Mouse (Mus musculus): ENCODE measurements around the gene Pwwp2b. TPM values are rescaled to one million over a fixed set of nuclear protein-coding genes. Genes with fewer than 3 reads are reported as not detected.

Pwwp2b gene
- polyA plus RNA-seq, 1 experiment from 2014 or later, result 9.4 TPM

DNA sequence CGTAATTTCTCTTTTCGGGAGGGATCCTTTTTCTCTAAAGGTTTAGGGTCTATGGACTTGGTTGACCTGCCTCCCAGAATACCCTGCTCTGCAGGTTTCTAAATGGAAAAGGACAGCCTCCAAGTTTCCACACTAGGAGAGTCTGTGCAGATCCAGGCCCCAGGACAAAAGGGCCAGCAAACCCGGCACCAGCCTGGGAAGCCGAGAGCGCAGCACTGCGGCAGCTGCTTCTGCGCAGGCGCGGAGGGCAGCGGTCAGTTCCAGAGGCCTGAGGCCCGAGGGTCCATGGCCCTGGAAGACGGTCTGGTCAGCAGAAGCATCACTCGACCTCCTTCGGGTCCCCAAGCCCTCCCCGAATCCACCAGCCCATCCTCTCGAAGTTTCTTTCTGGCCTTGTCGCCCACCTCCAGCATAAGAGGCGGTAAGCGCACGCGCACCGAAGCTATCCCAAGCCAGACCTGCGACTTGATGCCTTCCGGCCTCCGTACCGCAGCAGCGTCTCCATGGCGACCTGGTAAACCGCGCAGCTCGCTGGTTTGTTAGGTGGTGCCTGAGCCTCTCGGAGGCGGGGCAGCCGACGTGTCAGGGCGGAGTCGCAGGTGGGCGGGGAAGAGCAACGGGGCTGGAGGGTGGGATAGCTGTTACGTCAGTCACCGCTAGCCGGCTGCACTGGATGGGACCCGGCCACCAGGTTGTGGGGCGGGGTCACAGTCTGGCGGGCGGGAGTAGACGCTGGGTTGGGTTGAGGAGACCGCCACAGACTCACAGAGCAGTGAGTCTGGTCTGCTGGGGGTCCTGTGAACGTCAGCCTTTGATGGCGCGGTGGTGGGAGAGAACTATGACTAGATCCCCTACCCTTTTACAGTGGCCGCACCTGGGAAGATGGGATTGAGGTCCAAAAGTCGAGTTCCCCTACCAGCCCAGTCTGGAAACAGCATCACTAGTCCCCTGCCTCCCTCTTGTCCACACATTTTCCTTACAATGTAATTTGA lies 35.2 kb upstream of the Pwwp2b start, which contains the start of the genes Lrrc27 and Stk32c:
TSS of gene Lrrc27 (plus strand) at position 235 of the 992 bp plus-strand sequence.
TSS of gene Stk32c (minus strand) at position 554 of the 992 bp plus-strand sequence.
- peak within 1 kb of the TSS; percentile 48 for H3K4me3 ChIP-seq (replicated peaks; ENCODE audit: low read depth, low read length)
- TF ChIP-seq CTCF (IDR thresholded peaks at IDR 0.05; ENCODE audit: low read depth), result no peak
- no peaks in the 10 kb centered on the region for H3K36me3 ChIP-seq (ENCODE audit: insufficient read depth, low read length)
- H3K27ac ChIP-seq, result peak within 1 kb of the TSS; percentile 77
- H3K9me3 ChIP-seq (replicated peaks; ENCODE audit: low read length), result no peaks in the 10 kb centered on the region
- WGBS, result 3% methylated on average over 53 of the region's 53 CpGs
- DNase-seq (ENCODE audit: low spot score), result peak; percentile 99
- H3K4me1 ChIP-seq (replicated peaks; ENCODE audit: insufficient read depth, low read length), result no peaks in the 10 kb centered on the region
- ATAC-seq (replicated peaks; ENCODE audit: low FRiP score, low read depth), result peak; percentile 97
- no peaks in the 10 kb centered on the region for H3K27me3 ChIP-seq (ENCODE audit: insufficient read depth, low read length)
- peak within 1 kb of the TSS; percentile 66 for H3K9ac ChIP-seq (ENCODE audit: low read depth, low read length)
- H3K4me2 ChIP-seq (ENCODE audit: low read length), result peak within 1 kb of the TSS; percentile 55

- ATAC-seq (replicated peaks; ENCODE audit: low FRiP score, low read depth) (no peak), DNase-seq (ENCODE audit: low spot score) (no peak)
- 70% methylated on average over 3 of the region's 3 CpGs for WGBS
These were observed 34.5 kb upstream of the Pwwp2b start for GRCm38 (mm10) chr7:139213751-139214150.

GRCm38 (mm10) chr7:139214160-139214559 lies 34.1 kb upstream of the Pwwp2b start:
- H3K27me3 ChIP-seq (ENCODE audit: insufficient read depth, low read length), result no peaks in the 10 kb centered on the region
- no peaks in the 10 kb centered on the region for H3K9me3 ChIP-seq (replicated peaks; ENCODE audit: low read length)
- ATAC-seq (replicated peaks; ENCODE audit: low FRiP score, low read depth), result no peak
- H3K4me3 ChIP-seq (replicated peaks; ENCODE audit: low read depth, low read length), result no peak overlapping the region
- 66% methylated on average over 3 of the region's 3 CpGs for WGBS
- H3K9ac ChIP-seq (ENCODE audit: low read depth, low read length), result no peak overlapping the region
- H3K4me2 ChIP-seq (ENCODE audit: low read length), result no peak overlapping the region
- DNase-seq (ENCODE audit: low spot score), result no peak
- H3K27ac ChIP-seq, result no peak overlapping the region
- TF ChIP-seq CTCF (IDR thresholded peaks at IDR 0.05; ENCODE audit: low read depth), result no peak
- no peaks in the 10 kb centered on the region for H3K4me1 ChIP-seq (replicated peaks; ENCODE audit: insufficient read depth, low read length)
- no peaks in the 10 kb centered on the region for H3K36me3 ChIP-seq (ENCODE audit: insufficient read depth, low read length)

More at GRCm38 (mm10) chr7:139213751-139214150, 34.5 kb upstream of the Pwwp2b start:
- no peaks in the 10 kb centered on the region for H3K9me3 ChIP-seq (replicated peaks; ENCODE audit: low read length)
- no peak for TF ChIP-seq CTCF (IDR thresholded peaks at IDR 0.05; ENCODE audit: low read depth)
- H3K4me2 ChIP-seq (ENCODE audit: low read length), result peak overlapping the region; percentile 55
- no peaks in the 10 kb centered on the region for H3K4me1 ChIP-seq (replicated peaks; ENCODE audit: insufficient read depth, low read length)
- no peaks in the 10 kb centered on the region for H3K36me3 ChIP-seq (ENCODE audit: insufficient read depth, low read length)
- no peak overlapping the region for H3K9ac ChIP-seq (ENCODE audit: low read depth, low read length)
- no peaks in the 10 kb centered on the region for H3K27me3 ChIP-seq (ENCODE audit: insufficient read depth, low read length)
- 0 out of 2 replicates have a peak overlapping the region, but pooled peaks have one; percentile 48 for H3K4me3 ChIP-seq (replicated peaks; ENCODE audit: low read depth, low read length)
- H3K27ac ChIP-seq, result no peak overlapping the region

- no peak for TF ChIP-seq CTCF (IDR thresholded peaks at IDR 0.05; ENCODE audit: low read depth)
- no peak overlapping the region for H3K4me2 ChIP-seq (ENCODE audit: low read length)
- no peak overlapping the region for H3K4me3 ChIP-seq (replicated peaks; ENCODE audit: low read depth, low read length)
- H3K27me3 ChIP-seq (ENCODE audit: insufficient read depth, low read length), result no peaks in the 10 kb centered on the region
- H3K27ac ChIP-seq, result no peak overlapping the region
- no peaks in the 10 kb centered on the region for H3K36me3 ChIP-seq (ENCODE audit: insufficient read depth, low read length)
- no peaks in the 10 kb centered on the region for H3K9me3 ChIP-seq (replicated peaks; ENCODE audit: low read length)
- ATAC-seq (replicated peaks; ENCODE audit: low FRiP score, low read depth) (no peak), DNase-seq (ENCODE audit: low spot score) (no peak)
- H3K4me1 ChIP-seq (replicated peaks; ENCODE audit: insufficient read depth, low read length), result 0 out of 2 replicates have a peak, but pooled peaks cover 4% of the 10 kb centered on the region
- 76% methylated on average over 14 of the region's 14 CpGs for WGBS
- no peak overlapping the region for H3K9ac ChIP-seq (ENCODE audit: low read depth, low read length)
These were observed 33.5 kb upstream of the Pwwp2b start for GRCm38 (mm10) chr7:139214596-139215340.

DNA sequence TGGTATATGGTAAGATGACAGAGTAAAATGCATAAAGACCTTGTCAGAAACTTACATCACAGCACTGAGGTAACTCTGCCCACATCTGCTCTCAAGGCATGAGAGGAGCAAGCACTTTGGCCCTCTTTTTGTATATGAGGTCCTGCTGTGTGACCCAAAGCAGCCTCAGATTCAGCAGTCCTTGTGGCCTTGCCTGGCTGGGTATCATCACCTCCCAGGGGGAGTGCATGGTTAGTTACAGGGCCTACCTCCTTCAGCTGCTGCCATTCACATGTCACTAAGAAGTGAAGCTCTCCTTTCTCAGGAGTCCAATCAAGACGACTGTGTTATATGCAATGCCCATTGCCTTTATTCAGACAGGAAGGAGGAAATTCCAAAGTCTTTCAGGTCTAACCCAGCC lies 32.8 kb upstream of the Pwwp2b start:
- Histone ChIP-seq H3K4me1 (replicated peaks; ENCODE audit: insufficient read depth, low read length) (0 out of 2 replicates have a peak, but pooled peaks cover 4% of the 10 kb centered on the region), H3K27ac (no peak overlapping the region), H3K27me3 (ENCODE audit: insufficient read depth, low read length) (no peaks in the 10 kb centered on the region), H3K36me3 (ENCODE audit: insufficient read depth, low read length) (no peaks in the 10 kb centered on the region), H3K9me3 (replicated peaks; ENCODE audit: low read length) (no peaks in the 10 kb centered on the region), H3K4me3 (replicated peaks; ENCODE audit: low read depth, low read length) (no peak overlapping the region), H3K4me2 (ENCODE audit: low read length) (no peak overlapping the region), H3K9ac (ENCODE audit: low read depth, low read length) (no peak overlapping the region)
- DNase-seq (ENCODE audit: low spot score), result no peak
- ATAC-seq (replicated peaks; ENCODE audit: low FRiP score, low read depth), result no peak
- no peak for TF ChIP-seq CTCF (IDR thresholded peaks at IDR 0.05; ENCODE audit: low read depth)
- WGBS, result 57% methylated on average over 1 of the region's 1 CpGs

DNA sequence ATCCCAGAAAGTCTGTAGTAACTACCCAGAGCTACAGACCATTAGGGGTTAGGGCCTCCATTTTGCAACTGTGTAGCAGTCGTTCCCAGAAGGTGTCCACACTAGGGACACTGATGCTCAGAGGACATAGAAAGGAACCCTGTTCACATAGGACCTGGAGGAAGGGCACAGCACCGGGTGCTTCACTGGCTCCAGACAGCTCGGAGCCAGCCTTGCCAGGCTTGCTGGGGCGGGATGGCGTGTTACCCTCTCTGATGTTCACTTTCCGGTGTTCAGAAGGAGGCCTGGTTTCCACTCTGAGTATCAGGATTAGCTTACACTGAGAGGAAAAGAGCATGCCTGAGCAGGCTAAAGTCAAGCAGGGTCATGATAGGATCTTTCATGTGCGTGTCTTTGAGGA lies 32.3 kb upstream of the Pwwp2b start:
- H3K9me3 ChIP-seq (replicated peaks; ENCODE audit: low read length), result no peaks in the 10 kb centered on the region
- ATAC-seq (replicated peaks; ENCODE audit: low FRiP score, low read depth), result no peak
- H3K36me3 ChIP-seq (ENCODE audit: insufficient read depth, low read length), result no peaks in the 10 kb centered on the region
- DNase-seq (ENCODE audit: low spot score), result no peak
- H3K4me1 ChIP-seq (replicated peaks; ENCODE audit: insufficient read depth, low read length), result 0 out of 2 replicates have a peak, but pooled peaks cover 4% of the 10 kb centered on the region
- H3K4me2 ChIP-seq (ENCODE audit: low read length), result no peak overlapping the region
- H3K27me3 ChIP-seq (ENCODE audit: insufficient read depth, low read length), result no peaks in the 10 kb centered on the region
- H3K4me3 ChIP-seq (replicated peaks; ENCODE audit: low read depth, low read length), result no peak overlapping the region
- 81% methylated on average over 7 of the region's 7 CpGs for WGBS
- no peak for TF ChIP-seq CTCF (IDR thresholded peaks at IDR 0.05; ENCODE audit: low read depth)
- no peak overlapping the region for H3K9ac ChIP-seq (ENCODE audit: low read depth, low read length)
- H3K27ac ChIP-seq, result no peak overlapping the region

All from kidney, postnatal 0 days (tissue).